Mouse (Mus musculus): ENCODE results near the gene Utrn. TPM values are rescaled to one million over a fixed set of nuclear protein-coding genes. Genes with fewer than 3 reads are reported as not detected.
A peak's percentile ranks its signal among the peaks of the same experiment; 100 is the strongest.
"Not testable (repeated sequence)": the region's sequence is repeated elsewhere in the genome, so short reads cannot be mapped to it uniquely, and the experiment has no call there.

The Utrn gene
- total RNA-seq, 1 experiment from 2014 or later, result 114 TPM

GRCm38 (mm10) chr10:12684018-12684417 lies 185.1 kb downstream of the Utrn start:
- no peak for DNase-seq

DNA sequence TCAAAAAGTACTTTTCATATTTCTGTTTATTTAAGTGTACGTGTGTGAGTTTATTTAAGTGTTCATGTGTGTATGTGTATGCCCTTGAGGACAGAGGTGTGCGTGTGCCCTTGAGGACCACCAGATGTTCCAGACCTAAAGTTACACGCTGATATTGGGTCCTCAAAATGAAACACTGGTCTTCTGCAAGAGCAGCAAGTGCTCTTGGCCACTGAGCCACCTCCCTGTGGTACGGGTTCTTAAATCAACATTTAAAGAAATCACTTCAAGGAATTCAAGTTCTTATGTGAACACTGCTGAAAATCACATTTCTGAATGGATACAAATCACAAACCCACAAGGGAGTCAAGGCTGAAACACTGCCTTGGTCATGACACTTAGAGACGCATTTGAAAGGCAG lies 195.9 kb downstream of the Utrn start:
- no peak for DNase-seq

DNA sequence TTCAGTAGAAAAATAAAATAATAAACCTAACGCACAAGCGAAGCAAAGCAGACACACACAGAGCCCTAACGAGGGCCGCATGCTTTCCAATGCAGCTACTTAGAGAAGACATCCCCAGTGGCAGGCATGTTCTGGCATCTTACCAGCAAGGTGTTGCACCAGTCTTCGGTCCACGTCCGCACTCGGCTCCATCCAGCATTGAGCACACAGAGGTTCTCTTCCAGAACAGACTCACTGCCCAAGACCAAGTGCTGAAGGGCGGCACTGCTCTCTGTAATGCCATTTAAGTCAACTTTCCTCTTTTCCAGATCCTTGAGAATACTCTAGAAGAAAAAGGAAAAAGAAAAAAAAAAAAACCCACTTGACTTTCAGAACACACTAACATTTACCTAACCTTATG lies 197.6 kb downstream of the Utrn start:
- no peak for DNase-seq

GRCm38 (mm10) chr10:12662035-12662434 lies 207.1 kb downstream of the Utrn start:
- DNase-seq, result no peak

DNA sequence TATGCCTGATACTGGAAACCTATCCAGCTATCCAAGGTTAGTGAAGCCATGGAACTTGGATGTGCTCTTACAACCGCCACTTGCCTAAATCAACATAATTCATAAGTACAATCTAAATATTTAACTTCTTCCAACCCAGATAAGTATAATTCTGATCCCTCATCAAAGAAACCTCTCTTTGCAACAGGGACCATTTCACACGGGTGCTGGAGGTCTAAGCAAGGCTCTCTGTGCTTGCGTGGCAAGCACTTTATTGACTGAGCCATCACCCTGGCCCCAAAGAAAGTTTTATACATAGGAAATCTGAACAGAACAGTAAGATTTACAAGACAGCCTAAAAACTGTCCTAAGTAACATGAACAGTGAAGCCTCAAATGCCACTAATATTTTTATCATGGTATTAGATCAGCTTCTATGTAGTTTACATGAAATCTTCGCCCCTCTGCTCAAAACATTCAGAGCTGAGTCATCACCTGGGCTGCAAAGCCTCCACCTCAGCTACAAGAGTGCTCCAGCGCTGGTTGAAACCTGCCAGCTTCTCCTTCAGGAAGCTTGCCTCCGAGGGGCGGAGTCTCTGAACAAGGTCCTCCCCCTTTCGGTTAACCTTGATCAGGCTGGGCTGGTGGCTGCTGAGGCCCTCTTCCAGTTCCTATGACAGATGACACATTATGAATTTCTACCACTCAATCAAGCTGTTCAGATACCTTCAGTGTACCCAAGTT lies 211.0 kb downstream of the Utrn start:
- DNase-seq, result no peak

GRCm38 (mm10) chr10:12652988-12653387 lies 216.2 kb downstream of the Utrn start:
- DNase-seq, result no peak

GRCm38 (mm10) chr10:12646119-12646518 lies 223.0 kb downstream of the Utrn start:
- no peak for DNase-seq

- no peak for DNase-seq
These were observed 225.8 kb downstream of the Utrn start for GRCm38 (mm10) chr10:12643336-12643735.

- DNase-seq, result no peak
These were observed 229.5 kb downstream of the Utrn start for GRCm38 (mm10) chr10:12639638-12640037.

DNA sequence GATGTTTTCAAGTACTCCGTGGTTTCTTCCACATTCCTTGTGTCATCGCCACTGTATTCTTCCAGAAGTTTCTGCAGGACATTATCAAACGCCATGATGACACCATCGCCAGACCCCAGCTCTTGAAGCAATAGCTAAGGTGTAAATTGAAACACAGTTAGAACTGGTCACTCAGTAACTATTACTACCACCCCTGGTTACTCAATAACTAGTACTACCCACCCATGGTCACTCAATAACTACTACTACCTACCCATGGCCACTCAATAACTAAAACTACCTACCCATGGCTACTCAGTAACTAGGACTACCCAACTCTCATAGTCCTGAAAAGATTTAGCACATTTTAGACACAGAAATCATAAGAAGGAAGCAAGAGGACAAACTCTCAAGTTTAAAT lies 235.2 kb downstream of the Utrn start:
- no peak for DNase-seq

GRCm38 (mm10) chr10:12630933-12631332 lies 238.2 kb downstream of the Utrn start:
- no peak for DNase-seq

DNA sequence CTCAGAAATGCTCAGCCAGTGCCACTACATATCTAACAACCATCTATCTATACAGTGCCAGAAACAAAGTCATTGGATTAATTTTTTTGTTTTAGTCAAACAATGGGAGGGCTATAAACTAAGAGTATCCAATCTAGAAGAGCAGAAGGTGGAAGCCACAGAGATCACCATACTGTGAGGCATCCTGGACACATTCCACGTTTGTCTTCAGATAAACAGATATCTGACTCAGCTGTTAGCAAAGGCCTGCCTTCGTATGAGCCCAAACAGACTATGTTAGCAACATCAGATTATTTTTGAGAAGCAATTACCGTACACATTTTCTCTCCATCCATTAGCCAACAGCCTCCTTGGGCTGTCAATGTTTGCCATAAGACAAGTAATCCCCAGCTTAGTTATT lies 250.8 kb downstream of the Utrn start:
- no peak for DNase-seq

- no peak for DNase-seq
These were observed 253.4 kb downstream of the Utrn start for GRCm38 (mm10) chr10:12615723-12616122.

DNA sequence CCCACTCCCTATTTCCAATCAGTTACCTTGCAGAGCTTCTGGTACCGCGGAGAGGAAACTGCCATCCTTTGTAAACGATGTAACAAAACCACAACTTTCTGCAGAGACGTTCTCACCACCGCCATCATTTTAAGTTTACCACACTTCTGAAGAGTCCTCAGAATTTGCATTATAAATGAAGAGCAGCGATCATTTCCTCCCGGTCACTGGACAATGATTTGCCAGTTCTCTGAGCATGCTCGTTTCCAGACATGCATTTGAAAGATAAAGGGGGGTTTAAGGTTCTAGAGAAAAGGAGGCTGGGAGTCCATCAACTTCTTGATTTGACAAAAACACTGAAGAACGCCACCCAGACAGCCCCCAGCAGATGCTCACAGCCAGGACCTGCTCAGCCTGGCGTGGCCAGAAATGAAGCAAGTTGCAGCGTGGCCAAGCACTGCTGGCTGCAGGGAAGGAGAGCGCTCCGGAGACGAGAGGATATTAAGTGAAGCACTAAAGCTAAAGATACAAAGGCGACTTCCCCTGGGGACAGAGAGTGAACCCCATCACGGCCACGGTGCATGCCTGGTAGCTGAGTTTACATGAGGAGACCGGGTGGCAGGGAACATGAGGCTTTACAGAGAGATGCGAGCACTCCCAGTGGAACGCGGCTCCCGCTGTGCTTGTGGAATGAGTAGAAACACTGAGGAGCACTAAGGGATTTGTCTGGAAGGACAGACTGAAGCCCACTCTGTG lies 254.5 kb downstream of the Utrn start:
- DNase-seq, result no peak

GRCm38 (mm10) chr10:12612235-12612863 lies 256.8 kb downstream of the Utrn start:
- DNase-seq, result peak; percentile 34

- no peak for DNase-seq
These were observed 259.3 kb downstream of the Utrn start for GRCm38 (mm10) chr10:12609896-12610295.

DNA sequence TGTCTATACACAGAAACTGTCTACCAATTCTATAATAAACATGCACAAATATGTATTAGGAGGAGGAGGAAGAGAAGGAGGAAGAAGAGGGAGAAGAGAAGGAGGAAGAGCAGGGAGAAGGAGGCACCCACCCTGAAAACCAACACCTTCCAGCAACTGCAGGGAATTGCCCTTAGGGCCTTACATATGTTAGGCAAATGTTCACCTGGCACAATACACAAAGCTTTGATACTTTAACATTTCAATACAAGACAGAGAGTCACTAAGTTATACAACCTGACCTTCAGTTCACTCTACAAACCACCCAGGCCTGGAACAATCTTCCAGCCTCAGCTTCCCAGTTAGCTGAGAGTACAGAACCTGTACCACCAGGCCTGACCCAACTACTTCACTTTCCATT lies 260.5 kb downstream of the Utrn start:
- no peak for DNase-seq

GRCm38 (mm10) chr10:12607180-12607579 lies 262.0 kb downstream of the Utrn start:
- not testable (repeated sequence) for DNase-seq

GRCm38 (mm10) chr10:12595379-12595778 lies 273.8 kb downstream of the Utrn start:
- DNase-seq, result no peak

- DNase-seq, result no peak
These were observed 274.2 kb downstream of the Utrn start for GRCm38 (mm10) chr10:12594958-12595357.

DNA sequence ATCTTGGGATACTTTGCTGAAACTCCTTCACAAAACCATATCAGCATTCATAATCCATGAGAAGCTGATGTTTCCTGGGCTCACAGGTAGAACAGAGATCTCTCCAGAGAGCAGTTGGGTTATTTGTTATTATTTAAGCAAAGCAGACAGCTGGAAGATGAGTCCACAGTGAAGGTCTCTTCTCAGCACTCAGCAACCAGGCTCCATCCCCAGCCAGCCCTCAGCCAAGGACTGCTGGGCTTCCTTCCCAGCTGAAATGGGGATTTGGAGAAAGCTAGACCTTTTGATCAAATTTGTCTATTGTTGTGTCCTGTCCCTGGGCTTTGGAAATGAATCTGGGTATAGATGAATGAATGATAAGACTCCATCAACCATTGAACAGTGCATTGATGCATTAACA lies 276.1 kb downstream of the Utrn start:
- DNase-seq, result no peak

DNA sequence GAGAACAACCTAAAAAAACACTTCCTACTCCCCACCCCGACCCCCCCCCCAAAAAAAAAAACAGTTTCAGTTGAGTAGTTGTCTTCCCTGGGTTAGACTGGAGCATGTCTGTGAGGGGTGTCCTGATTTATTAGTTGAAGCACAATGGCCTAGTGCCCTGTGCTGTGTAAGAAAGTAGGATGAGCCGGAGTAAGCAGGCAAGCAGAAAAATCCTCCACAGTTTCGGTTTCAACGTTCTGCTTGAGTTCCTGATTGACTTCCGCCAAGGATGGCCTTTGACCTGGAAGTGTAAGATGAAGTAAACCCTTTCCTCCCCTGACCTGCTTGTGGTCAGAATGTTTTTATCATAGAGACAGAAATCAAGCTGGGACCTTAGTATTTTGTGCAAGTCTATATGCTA lies 277.2 kb downstream of the Utrn start:
- DNase-seq, result no peak

DNA sequence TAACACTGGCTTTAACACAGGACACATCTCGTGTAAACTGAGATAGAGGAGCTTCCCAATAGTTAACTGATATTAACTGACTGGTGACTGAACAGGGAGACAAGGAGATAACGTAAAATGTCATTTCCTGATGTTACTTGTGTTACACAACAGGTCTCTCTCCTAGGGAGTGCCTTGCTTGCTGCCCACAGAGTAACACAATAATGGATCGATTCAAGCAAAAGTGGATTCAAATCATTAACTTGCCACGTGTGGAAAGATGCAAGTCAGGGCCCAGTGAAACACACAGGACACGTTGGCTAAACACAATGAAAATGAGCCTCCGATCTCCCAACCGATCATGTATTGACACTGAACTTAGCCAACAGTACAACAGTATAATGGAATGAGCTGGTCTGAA lies 281.1 kb downstream of the Utrn start:
- no peak for DNase-seq

DNA sequence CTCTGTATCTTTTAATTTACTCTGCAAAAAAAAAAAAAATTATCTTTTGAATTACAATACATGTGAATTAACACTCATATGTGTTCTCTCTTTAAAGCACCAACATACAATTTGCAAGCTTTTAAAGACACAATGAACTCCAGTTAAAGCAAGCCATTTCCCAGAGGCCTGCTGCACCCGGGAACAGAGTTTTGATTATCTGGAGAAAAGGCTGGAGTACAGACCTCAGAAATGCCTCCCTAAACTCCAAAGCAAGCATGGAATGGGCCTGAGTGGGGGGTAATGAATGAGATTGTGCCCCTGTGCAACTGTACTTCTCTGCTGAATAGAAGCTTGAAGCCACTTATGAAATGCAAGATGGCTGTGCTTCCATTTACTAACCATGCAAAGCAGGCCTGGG lies 281.8 kb downstream of the Utrn start:
- no peak for DNase-seq

Measured in adrenal gland, postnatal 25 days (tissue).